Mouse (Mus musculus): ENCODE measurements around the gene Clec1b.

Gene Clec1b

DNA sequence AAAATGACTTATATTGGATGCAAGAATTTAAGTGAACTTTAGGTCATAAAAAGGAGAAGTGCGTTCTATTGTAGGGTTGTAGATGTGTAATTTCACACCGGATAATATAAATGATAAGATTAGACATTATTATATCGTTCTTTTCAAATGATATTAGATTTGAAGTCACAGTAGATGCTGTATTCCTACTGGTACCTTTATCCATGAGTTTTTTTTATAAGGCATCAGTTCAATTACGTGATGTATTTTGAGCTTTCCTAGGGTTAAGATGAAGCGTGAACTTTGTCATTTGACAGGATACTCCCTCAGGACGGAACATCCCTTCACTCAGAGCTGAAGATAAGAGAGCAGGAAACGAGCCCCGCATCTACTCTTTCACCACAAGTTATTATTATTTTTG is at the start of gene Clec1b:
Gene Clec1b (plus strand): TSS at position 301 of the 400 bp plus-strand sequence.
- DNase-seq (ENCODE audit: low read depth, low spot score): no peak

- DNase-seq (ENCODE audit: low read depth, low spot score): no peak
Observed at GRCm38 (mm10) chr6:129349524-129350352, 47.4 kb upstream of the Clec1b start.

DNA sequence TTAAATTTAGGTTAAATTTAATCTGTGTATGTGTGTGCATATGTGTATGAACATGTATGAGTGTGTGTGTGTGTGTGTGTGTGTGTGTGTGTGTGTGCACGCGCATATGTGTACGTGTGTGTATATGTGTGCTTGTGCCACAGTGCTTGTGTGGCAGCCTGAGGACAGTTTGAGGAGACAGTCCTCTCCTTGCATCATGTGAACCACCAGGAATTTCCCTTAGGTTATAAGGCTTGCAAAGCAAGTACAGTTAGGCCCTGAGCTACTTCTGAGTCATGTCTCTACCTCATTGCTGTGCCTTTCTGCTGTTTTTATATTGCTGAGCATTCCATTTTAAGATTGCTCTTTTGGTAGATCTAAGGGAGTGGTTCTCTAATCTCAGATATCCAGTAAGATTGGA is 46.0 kb upstream of the Clec1b start:
- DNase-seq (ENCODE audit: low read depth, low spot score): no peak

- no peak for DNase-seq (ENCODE audit: low read depth, low spot score)
Observed at GRCm38 (mm10) chr6:129355774-129356173, 41.3 kb upstream of the Clec1b start.

GRCm38 (mm10) chr6:129356430-129356829 is 40.7 kb upstream of the Clec1b start:
- DNase-seq (ENCODE audit: low read depth, low spot score): no peak

- no peak for DNase-seq (ENCODE audit: low read depth, low spot score)
Observed at GRCm38 (mm10) chr6:129359515-129359914, 37.6 kb upstream of the Clec1b start.

- DNase-seq (ENCODE audit: low read depth, low spot score): no peak
Observed at GRCm38 (mm10) chr6:129363942-129364341, 33.2 kb upstream of the Clec1b start.

DNA sequence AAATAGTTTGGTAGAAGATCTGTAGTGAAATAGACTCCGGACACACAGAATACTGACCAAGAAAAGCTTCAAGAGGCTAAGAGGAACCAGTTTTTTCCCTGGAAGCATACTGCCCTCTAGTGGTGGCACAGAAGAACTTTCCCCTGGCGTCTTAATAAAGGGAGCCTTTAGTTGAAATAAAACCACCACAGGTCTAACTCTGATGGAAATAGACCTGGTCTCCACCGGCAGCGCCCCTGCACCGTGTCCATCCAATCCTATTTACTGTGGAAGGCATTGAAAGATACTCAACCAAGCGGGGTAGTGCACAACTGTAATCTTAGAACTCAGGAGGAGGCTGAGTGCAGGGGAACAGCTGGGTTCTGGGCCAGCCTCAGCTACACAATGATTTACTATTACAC is 31.1 kb upstream of the Clec1b start:
- DNase-seq (ENCODE audit: low read depth, low spot score): peak; percentile 72

DNA sequence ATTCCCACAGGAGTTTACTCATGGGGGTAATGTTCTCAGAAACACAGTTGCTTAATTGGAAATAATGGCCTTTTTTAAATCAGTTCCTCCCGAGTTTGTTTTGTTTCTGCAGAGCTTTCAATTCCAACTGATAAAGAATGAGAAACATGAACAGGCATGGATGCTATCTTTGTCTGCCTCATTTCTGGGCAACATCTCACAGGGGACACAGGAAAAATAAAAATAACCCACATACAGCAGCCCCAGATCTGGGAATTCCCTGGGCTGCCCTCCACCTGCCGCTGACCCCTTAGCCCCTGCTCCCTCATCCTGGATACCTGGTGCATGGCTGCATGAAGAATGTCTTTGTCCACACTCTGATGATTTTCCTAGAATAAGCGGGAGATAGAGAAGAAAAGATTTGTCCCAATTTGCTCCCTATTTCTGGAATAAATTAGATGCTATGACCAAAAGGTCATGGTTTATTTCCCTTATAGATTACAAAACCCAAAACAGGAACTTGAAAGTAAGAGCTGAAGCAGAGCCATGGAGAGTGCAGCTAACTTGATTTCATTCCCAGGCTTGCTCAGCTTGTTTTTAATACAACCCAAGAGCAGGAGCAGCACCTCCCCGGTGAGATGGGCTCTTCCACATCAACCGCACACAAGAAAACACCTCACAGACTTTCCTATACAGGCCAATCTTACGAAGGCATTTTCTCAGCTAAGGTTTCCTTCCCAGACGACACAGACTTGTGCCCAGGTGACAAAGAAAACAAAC is 27.5 kb upstream of the Clec1b start:
- DNase-seq (ENCODE audit: low read depth, low spot score): no peak

GRCm38 (mm10) chr6:129374937-129375471 is 22.1 kb upstream of the Clec1b start:
- no peak for DNase-seq (ENCODE audit: low read depth, low spot score)

- DNase-seq (ENCODE audit: low read depth, low spot score): no peak
Observed at GRCm38 (mm10) chr6:129380454-129380853, 16.6 kb upstream of the Clec1b start.

DNA sequence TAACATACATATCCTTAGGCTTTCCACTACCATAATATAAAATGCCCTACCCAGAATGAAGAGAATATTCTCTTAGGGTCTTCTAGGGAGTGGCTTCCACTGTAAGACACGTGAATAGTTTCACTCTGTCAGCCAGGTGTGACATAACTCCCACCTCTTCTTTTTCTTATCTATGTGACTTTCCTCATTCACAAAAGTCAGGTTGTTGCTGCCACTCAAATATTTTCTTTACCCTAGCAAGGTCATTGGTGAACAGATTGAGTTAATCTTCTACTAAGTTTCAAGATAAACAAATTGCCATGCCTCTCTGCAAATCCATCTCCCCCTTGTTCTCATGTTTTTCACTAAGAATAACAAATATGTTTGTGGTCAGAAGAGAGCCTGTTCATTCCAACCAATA is 15.4 kb upstream of the Clec1b start:
- DNase-seq (ENCODE audit: low read depth, low spot score): no peak

- no peak for DNase-seq (ENCODE audit: low read depth, low spot score)
Observed at GRCm38 (mm10) chr6:129383466-129383865, 13.6 kb upstream of the Clec1b start.

- no peak for DNase-seq (ENCODE audit: low read depth, low spot score)
Observed at GRCm38 (mm10) chr6:129385000-129385399, 12.1 kb upstream of the Clec1b start.

GRCm38 (mm10) chr6:129385774-129386173 is 11.3 kb upstream of the Clec1b start, which contains the start of gene Clec12b:
Clec12b (minus strand) TSS chr6:129385874.
- no peak for DNase-seq (ENCODE audit: low read depth, low spot score)

DNA sequence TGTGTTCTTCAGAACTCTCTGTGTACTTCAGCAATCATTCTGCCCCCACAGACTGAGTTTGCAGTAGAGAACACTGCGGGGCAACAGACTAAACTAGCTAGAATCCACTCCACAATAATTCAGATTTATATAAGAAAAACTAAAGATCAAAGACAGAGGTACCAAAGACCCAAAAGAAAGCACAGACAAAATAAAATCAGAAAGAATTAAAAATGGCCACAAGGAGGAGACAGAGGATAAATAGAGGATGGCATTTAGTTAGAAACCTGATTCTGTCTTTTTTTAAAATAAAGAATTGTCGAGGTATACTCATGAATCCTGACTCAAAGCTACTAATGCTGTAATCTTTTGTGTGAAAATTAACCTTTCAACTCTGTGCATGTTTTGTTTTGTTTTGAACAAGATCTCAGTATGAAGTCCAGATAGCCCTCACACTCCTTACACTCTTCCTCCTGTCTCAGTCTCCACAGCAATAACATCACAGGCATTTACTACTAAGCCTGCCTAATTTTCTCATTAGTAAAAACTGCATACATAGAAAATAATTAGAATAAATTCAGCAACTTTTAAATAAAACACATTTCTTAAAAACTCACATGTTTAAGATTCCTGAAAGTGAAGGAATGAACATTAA is 3.9 kb upstream of the Clec1b start:
- DNase-seq (ENCODE audit: low read depth, low spot score): no peak

- DNase-seq (ENCODE audit: low read depth, low spot score): no peak
Observed at GRCm38 (mm10) chr6:129393732-129394131, 3.4 kb upstream of the Clec1b start.

- DNase-seq (ENCODE audit: low read depth, low spot score): no peak
Observed at GRCm38 (mm10) chr6:129399945-129400344, 2.8 kb downstream of the Clec1b start.

DNA sequence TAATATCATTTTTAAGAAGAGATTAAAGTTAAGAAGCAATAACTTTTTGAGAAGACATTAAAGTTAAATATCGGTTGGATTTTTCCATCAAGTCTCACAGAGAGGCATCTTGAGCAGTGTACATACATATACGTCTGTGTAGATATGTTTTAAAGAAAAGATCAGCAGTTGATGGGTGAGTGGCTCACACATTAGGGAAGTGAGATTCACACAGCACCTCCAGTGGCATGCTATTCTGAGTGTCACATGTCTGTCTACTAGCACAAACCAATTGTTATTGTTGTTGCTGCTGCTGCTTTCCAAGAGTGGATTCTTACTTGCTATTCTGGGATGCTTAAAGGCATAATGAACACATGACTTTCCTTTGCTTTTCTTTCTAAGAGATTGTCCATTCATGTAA is 5.3 kb downstream of the Clec1b start:
- no peak for DNase-seq (ENCODE audit: low read depth, low spot score)

DNA sequence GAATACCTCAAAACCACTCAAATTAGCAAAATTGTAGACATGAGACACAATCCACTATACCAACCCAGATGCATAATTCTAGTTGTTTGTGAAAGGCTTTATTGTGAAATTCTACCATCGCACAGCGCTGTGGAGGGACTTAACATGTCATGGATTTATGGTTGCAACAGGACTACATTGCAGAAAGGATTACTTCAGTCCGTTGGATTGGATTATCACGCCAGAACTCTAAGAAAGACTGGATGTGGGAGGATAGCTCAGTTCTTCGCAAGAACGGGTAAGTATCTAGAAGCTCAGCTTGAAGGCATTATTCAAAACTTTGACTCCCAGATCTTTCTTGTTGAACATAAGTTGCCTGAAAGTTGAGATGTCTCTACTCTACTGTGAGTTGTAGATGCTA is 6.3 kb downstream of the Clec1b start:
- no peak for DNase-seq (ENCODE audit: low read depth, low spot score)

DNA sequence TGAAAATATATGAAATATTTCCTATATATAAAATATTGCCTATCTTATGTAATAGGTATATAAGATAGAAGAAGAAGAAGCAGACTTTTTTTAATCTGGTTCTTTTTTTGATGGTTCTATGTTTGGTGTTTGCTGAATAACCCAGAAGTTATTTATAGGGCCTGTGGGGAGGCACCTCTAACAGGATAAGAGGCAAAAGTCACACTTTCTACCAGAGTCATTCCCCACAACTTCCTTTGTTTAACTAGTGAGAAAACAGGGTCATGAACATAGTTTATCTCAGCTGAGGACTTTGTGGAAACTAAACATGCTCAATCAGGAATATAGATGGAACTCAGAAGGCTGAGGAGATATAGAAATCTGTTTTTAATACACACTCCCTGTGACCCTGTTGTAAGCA is 8.9 kb downstream of the Clec1b start:
- DNase-seq (ENCODE audit: low read depth, low spot score): no peak

- DNase-seq (ENCODE audit: low read depth, low spot score): no peak
Observed at GRCm38 (mm10) chr6:129407324-129407723, 10.2 kb downstream of the Clec1b start.

Measured in mesoderm, embryonic 11.5 days (tissue).